Mouse (Mus musculus): ENCODE data around the gene Tbc1d8. TPM values are rescaled to one million over a fixed set of nuclear protein-coding genes. Genes with fewer than 3 reads are reported as not detected.
A peak's percentile ranks its signal among the peaks of the same experiment; 100 is the strongest.

The Tbc1d8 gene
- total and polyA plus RNA-seq, 3 experiments, result 5.2 to 6.3 (median 6.1) TPM

DNA sequence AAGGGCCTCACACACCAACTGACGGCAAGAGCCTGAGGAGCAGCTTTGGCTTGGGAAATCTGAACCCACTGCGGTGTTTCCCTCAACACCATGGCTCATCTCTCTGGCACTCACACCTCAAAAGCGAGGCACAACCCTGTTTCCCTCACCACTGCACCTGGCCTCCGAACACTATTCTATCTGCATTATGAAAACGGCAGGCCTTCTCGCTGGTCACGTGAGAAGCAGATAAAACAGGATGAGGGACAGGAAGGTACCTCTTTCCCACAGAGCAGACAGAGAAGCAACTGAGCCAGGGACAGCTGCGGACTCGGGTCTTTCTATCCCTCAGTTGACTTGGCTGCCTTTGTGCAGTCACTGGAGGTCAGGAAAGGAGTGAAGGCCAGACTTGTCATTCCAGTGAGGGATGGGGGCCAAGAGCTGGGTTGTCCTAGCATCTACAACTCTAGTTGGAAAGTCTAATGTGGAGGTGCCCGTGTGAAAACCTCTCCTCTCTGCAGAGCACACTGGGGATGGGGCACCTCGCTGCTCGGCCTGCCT is 29.2 kb downstream of the Tbc1d8 start:
- Histone ChIP-seq H3K27ac (no peak overlapping the region), H3K79me2 (replicated peaks; ENCODE audit: control insufficient read depth, insufficient read depth, low read length) (no peaks in the 10 kb centered on the region), H3K27me3 (ENCODE audit: control insufficient read depth, insufficient read depth, low read length) (no peaks in the 10 kb centered on the region), H3K36me3 (ENCODE audit: control insufficient read depth, insufficient read depth, low read length) (no peaks in the 10 kb centered on the region), H3K4me1 (ENCODE audit: control insufficient read depth, insufficient read depth, low read length) (peaks cover 11% of the 10 kb centered on the region), H3K9ac (ENCODE audit: low read depth, low read length) (no peak overlapping the region), H3K4me3 (no peak overlapping the region)
- 53% methylated on average over 12 of the region's 12 CpGs for WGBS
- peak in 1 of 2 experiments; percentile 42 for DNase-seq
- TF ChIP-seq EP300 (IDR thresholded peaks at IDR 0.05; ENCODE audit: insufficient read depth, low read depth, low read length) (no peak), POLR2A (IDR thresholded peaks at IDR 0.05; ENCODE audit: insufficient read depth, low read depth, low read length) (no peak), CTCF (IDR thresholded peaks at IDR 0.05) (no peak)
- intact Hi-C loops (cut with DNase I), result no loop called here

- WGBS, result 93% methylated on average over 5 of the region's 5 CpGs
- Histone ChIP-seq H3K27ac (no peak overlapping the region), H3K36me3 (ENCODE audit: control insufficient read depth, insufficient read depth, low read length) (no peaks in the 10 kb centered on the region), H3K79me2 (replicated peaks; ENCODE audit: control insufficient read depth, insufficient read depth, low read length) (no peaks in the 10 kb centered on the region), H3K9ac (ENCODE audit: low read depth, low read length) (no peak overlapping the region), H3K27me3 (ENCODE audit: control insufficient read depth, insufficient read depth, low read length) (no peaks in the 10 kb centered on the region), H3K4me1 (ENCODE audit: control insufficient read depth, insufficient read depth, low read length) (peaks cover 11% of the 10 kb centered on the region), H3K4me3 (no peak overlapping the region)
- intact Hi-C loops (cut with DNase I), result no loop called here
- DNase-seq, result no peak
- no peak for TF ChIP-seq EP300 (IDR thresholded peaks at IDR 0.05; ENCODE audit: insufficient read depth, low read depth, low read length)
Measured at GRCm38 (mm10) chr1:39448819-39449218, 29.7 kb downstream of the Tbc1d8 start.

DNA sequence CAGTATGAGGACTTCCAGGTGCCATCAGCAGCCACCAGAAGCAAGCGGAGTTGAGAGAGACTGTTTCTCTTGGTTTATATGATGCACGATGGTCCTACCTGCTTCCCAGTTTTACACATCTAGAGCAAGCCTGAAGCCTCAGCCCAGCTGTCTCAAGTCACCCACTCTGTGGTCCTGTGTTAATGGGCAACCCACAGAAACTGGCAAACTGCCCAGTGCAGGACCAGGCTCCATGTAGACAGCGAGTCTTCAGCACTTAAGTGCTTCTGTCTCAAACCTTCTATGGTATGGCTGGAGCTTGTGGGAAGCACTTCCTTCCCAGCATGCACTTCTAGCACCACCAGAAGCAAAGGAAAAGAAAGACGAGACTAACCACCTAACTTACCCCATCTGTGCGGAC is 30.3 kb downstream of the Tbc1d8 start:
- H3K4me1 ChIP-seq (ENCODE audit: control insufficient read depth, insufficient read depth, low read length), result peaks cover 12% of the 10 kb centered on the region
- TF ChIP-seq CTCF (IDR thresholded peaks at IDR 0.05), result no peak
- TF ChIP-seq POLR2A (IDR thresholded peaks at IDR 0.05; ENCODE audit: insufficient read depth, low read depth, low read length), result no peak
- no peak for TF ChIP-seq EP300 (IDR thresholded peaks at IDR 0.05; ENCODE audit: insufficient read depth, low read depth, low read length)
- H3K79me2 ChIP-seq (replicated peaks; ENCODE audit: control insufficient read depth, insufficient read depth, low read length), result no peaks in the 10 kb centered on the region
- intact Hi-C loops (cut with DNase I), result no loop called here
- no peak for DNase-seq
- H3K9ac ChIP-seq (ENCODE audit: low read depth, low read length), result no peak overlapping the region
- no peak overlapping the region for H3K4me3 ChIP-seq
- no peaks in the 10 kb centered on the region for H3K36me3 ChIP-seq (ENCODE audit: control insufficient read depth, insufficient read depth, low read length)
- no peaks in the 10 kb centered on the region for H3K27me3 ChIP-seq (ENCODE audit: control insufficient read depth, insufficient read depth, low read length)
- H3K27ac ChIP-seq, result no peak overlapping the region
- 89% methylated on average over 5 of the region's 5 CpGs for WGBS

DNA sequence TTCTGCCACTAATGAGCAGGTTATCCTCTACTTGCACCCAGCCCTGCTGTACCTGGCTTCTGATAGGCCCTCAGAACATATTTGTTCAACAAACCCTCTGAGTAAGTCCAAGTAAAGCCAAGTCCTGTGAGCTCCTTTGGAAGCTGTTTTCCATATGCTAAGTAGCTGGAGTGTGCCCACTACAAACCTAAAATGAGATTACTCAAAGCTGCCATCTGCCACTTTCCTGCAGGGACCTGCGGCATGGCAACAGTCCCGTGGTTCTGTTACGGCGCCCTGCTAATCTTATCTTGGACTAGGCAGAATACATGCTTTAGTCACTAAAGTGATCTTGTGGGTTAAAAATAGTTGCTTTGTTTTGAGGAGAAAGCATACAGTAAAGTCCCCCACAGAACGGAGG is 32.4 kb downstream of the Tbc1d8 start:
- no peaks in the 10 kb centered on the region for H3K27me3 ChIP-seq (ENCODE audit: control insufficient read depth, insufficient read depth, low read length)
- no peak overlapping the region for H3K27ac ChIP-seq
- H3K9ac ChIP-seq (ENCODE audit: low read depth, low read length), result no peak overlapping the region
- DNase-seq, result no peak
- WGBS, result 40% methylated on average over 5 of the region's 5 CpGs
- intact Hi-C loops (cut with DNase I), result no loop called here
- TF ChIP-seq CTCF (IDR thresholded peaks at IDR 0.05) (no peak), POLR2A (IDR thresholded peaks at IDR 0.05; ENCODE audit: insufficient read depth, low read depth, low read length) (no peak), EP300 (IDR thresholded peaks at IDR 0.05; ENCODE audit: insufficient read depth, low read depth, low read length) (no peak)
- peaks cover 11% of the 10 kb centered on the region; the same call in 1 of the 2 replicates for H3K4me1 ChIP-seq (ENCODE audit: control insufficient read depth, insufficient read depth, low read length)
- H3K79me2 ChIP-seq (replicated peaks; ENCODE audit: control insufficient read depth, insufficient read depth, low read length), result no peaks in the 10 kb centered on the region
- no peak overlapping the region for H3K4me3 ChIP-seq
- no peaks in the 10 kb centered on the region for H3K36me3 ChIP-seq (ENCODE audit: control insufficient read depth, insufficient read depth, low read length)

DNA sequence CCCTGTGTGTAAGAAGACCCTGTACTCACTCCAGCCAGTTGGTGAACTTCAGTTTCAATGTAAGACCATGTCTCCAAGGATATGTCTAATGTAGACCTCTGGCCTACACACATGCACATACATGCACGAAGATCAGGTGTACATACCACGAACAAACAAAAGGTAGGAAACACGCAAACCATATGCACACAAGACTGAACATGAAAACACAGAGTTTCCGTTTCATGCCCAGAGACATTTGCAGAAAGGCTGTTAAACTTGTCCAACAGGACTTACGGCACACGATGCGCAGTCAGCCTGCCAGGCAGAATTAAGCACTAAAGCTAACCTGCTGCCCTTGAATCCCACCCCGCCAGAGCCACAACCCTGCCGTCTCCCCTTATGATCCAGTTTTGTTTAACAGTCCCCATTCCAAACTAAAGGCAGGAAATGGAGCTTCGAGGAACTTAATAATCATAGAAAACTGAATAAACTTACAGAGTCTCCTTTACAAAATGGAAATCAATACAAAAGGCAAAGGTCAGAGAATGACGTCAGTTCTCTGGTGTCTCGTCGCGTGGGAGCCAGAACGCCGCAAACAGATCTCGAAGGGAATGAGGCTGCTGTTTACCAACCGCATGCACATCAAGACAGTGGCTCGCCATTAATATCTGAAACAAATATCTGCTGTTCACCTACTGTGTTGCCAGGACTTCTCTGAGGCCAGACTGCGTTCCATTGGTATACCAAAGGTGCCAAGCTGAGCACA is 33.1 kb downstream of the Tbc1d8 start:
- Histone ChIP-seq H3K4me3 (no peak overlapping the region), H3K36me3 (ENCODE audit: control insufficient read depth, insufficient read depth, low read length) (no peaks in the 10 kb centered on the region), H3K9ac (ENCODE audit: low read depth, low read length) (no peak overlapping the region), H3K27ac (no peak overlapping the region), H3K27me3 (ENCODE audit: control insufficient read depth, insufficient read depth, low read length) (no peaks in the 10 kb centered on the region), H3K4me1 (ENCODE audit: control insufficient read depth, insufficient read depth, low read length) (peaks cover 11% of the 10 kb centered on the region; the same call in 1 of the 2 replicates), H3K79me2 (replicated peaks; ENCODE audit: control insufficient read depth, insufficient read depth, low read length) (no peaks in the 10 kb centered on the region)
- no peak for TF ChIP-seq CTCF (IDR thresholded peaks at IDR 0.05)
- no peak for TF ChIP-seq POLR2A (IDR thresholded peaks at IDR 0.05; ENCODE audit: insufficient read depth, low read depth, low read length)
- no peak for TF ChIP-seq EP300 (IDR thresholded peaks at IDR 0.05; ENCODE audit: insufficient read depth, low read depth, low read length)
- intact Hi-C loops (cut with DNase I), result no loop called here
- WGBS, result 88% methylated on average over 20 of the region's 20 CpGs
- no peak for DNase-seq

GRCm38 (mm10) chr1:39443764-39444163 is 34.8 kb downstream of the Tbc1d8 start:
- no peak overlapping the region for H3K27ac ChIP-seq
- H3K9ac ChIP-seq (ENCODE audit: low read depth, low read length), result no peak overlapping the region
- no peaks in the 10 kb centered on the region for H3K36me3 ChIP-seq (ENCODE audit: control insufficient read depth, insufficient read depth, low read length)
- WGBS, result 36% methylated on average over 8 of the region's 8 CpGs
- TF ChIP-seq EP300 (IDR thresholded peaks at IDR 0.05; ENCODE audit: insufficient read depth, low read depth, low read length) (no peak), CTCF (IDR thresholded peaks at IDR 0.05) (no peak), POLR2A (IDR thresholded peaks at IDR 0.05; ENCODE audit: insufficient read depth, low read depth, low read length) (no peak)
- no peak overlapping the region for H3K4me3 ChIP-seq
- H3K79me2 ChIP-seq (replicated peaks; ENCODE audit: control insufficient read depth, insufficient read depth, low read length), result no peaks in the 10 kb centered on the region; the same call in 1 of the 2 replicates
- H3K4me1 ChIP-seq (ENCODE audit: control insufficient read depth, insufficient read depth, low read length), result peaks cover 8% of the 10 kb centered on the region
- DNase-seq, result no peak
- intact Hi-C loops (cut with DNase I), result no loop called here
- H3K27me3 ChIP-seq (ENCODE audit: control insufficient read depth, insufficient read depth, low read length), result no peaks in the 10 kb centered on the region

Data from heart, adult 2 months (tissue).